Mouse (Mus musculus) lung, postnatal 10 days (tissue): ENCODE measurements around the gene Unc79.

Experiments
- DNase-seq: peaks from one replicate; pipeline ENCODE4 v3.0.0; 2021

Unc79 gene

GRCm38 (mm10) chr12:102948778-102949394 is at the start of gene Unc79:
Gene Unc79, plus strand, starts transcription at chr12:102948859.
- peak; percentile 42 for DNase-seq

- no peak for DNase-seq
Measured at GRCm38 (mm10) chr12:102899091-102899490, 49.6 kb upstream of the Unc79 start, which contains the start of gene Cox8c. Gene Cox8c, plus strand, starts transcription at chr12:102899316.

- no peak for DNase-seq
Measured at GRCm38 (mm10) chr12:102908191-102908590, 40.5 kb upstream of the Unc79 start.

- DNase-seq: no peak
Measured at GRCm38 (mm10) chr12:102916073-102916472, 32.6 kb upstream of the Unc79 start.

- no peak for DNase-seq
Measured at GRCm38 (mm10) chr12:102929764-102930163, 18.9 kb upstream of the Unc79 start.

- no peak for DNase-seq
Measured at GRCm38 (mm10) chr12:102930335-102930734, 18.3 kb upstream of the Unc79 start.

GRCm38 (mm10) chr12:102930789-102931188 is 17.9 kb upstream of the Unc79 start:
- no peak for DNase-seq

- no peak for DNase-seq
Measured at GRCm38 (mm10) chr12:102935892-102936291, 12.8 kb upstream of the Unc79 start.

- DNase-seq: no peak
Measured at GRCm38 (mm10) chr12:102945571-102945970, 3.1 kb upstream of the Unc79 start.

GRCm38 (mm10) chr12:102947826-102948225 is 833 bp upstream of the Unc79 start:
- DNase-seq: no peak

- peak; percentile 59 for DNase-seq
Measured at GRCm38 (mm10) chr12:102949395-102950208, 943 bp downstream of the Unc79 start.

- DNase-seq: no peak
Measured at GRCm38 (mm10) chr12:102960051-102960775, 11.6 kb downstream of the Unc79 start.

GRCm38 (mm10) chr12:102961066-102961465 is 12.4 kb downstream of the Unc79 start:
- DNase-seq: no peak

- no peak for DNase-seq
Measured at GRCm38 (mm10) chr12:102964486-102964885, 15.8 kb downstream of the Unc79 start.

- no peak for DNase-seq
Measured at GRCm38 (mm10) chr12:102980584-102980983, 31.9 kb downstream of the Unc79 start.

GRCm38 (mm10) chr12:102981543-102981942 is 32.9 kb downstream of the Unc79 start:
- DNase-seq: no peak

- DNase-seq: no peak
Measured at GRCm38 (mm10) chr12:102985401-102985800, 36.7 kb downstream of the Unc79 start.

- no peak for DNase-seq
Measured at GRCm38 (mm10) chr12:102987736-102988135, 39.1 kb downstream of the Unc79 start.

GRCm38 (mm10) chr12:103008491-103008890 is 59.8 kb downstream of the Unc79 start:
- no peak for DNase-seq

- DNase-seq: peak; percentile 1
Measured at GRCm38 (mm10) chr12:103018161-103018560, 69.5 kb downstream of the Unc79 start.

- DNase-seq: no peak
Measured at GRCm38 (mm10) chr12:103036692-103037091, 88.0 kb downstream of the Unc79 start.

GRCm38 (mm10) chr12:103039332-103039731 is 90.7 kb downstream of the Unc79 start:
- DNase-seq: no peak

- no peak for DNase-seq
Measured at GRCm38 (mm10) chr12:103040136-103040535, 91.5 kb downstream of the Unc79 start.

- DNase-seq: no peak
Measured at GRCm38 (mm10) chr12:103041401-103041800, 92.7 kb downstream of the Unc79 start.
